Mouse (Mus musculus): ENCODE measurements around the gene Slc7a1. TPM values are rescaled to one million over a fixed set of nuclear protein-coding genes. Genes with fewer than 3 reads are reported as not detected.

Gene Slc7a1
- polyA plus RNA-seq, 1 experiment: 8.8 TPM

GRCm38 (mm10) chr5:148354536-148354935 lies 45.2 kb downstream of the Slc7a1 start:
- Histone ChIP-seq H3K27ac (ENCODE audit: insufficient read depth, low read length) (no peak overlapping the region), H3K27me3 (ENCODE audit: control insufficient read depth, insufficient read depth, low read length) (no peaks in the 10 kb centered on the region), H3K4me1 (ENCODE audit: control insufficient read depth, insufficient read depth, insufficient read length) (no peaks in the 10 kb centered on the region), H3K36me3 (ENCODE audit: control insufficient read depth, insufficient read depth, low read length) (peaks cover 9% of the 10 kb centered on the region), H3K4me3 (ENCODE audit: extremely low read depth, insufficient read depth, insufficient read length) (no peak overlapping the region)
- 94% methylated on average over 8 of the region's 8 CpGs for WGBS
- no peak for DNase-seq (ENCODE audit: low read depth in 1 of 2, low spot score in 2 of 2)
- TF ChIP-seq CTCF (IDR thresholded peaks at IDR 0.05; ENCODE audit: extremely low read depth, insufficient read depth, insufficient read length, insufficient replicate concordance) (no peak), POLR2A (IDR thresholded peaks at IDR 0.05; ENCODE audit: low read depth, low read length) (no peak)

DNA sequence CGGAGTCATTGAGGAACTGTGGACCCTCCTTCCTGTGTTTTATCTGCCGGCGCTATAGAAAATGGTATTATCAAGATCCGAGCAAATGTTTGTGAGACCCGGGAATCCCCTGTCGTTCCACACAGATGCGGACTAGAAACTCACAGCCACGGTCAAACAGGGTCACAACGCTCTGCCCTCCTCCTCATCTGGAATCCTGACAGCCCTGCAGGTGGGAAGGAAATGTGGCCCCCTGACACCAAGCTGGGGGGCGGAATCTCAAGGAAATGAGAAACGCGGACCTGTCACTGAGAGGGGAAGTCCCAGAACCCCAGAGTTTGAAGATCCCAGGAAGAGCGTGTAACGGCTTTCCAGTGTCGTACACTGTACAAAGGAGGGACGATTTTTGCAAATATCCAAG lies 46.3 kb downstream of the Slc7a1 start:
- TF ChIP-seq POLR2A (IDR thresholded peaks at IDR 0.05; ENCODE audit: low read depth, low read length): no peak
- no peak for TF ChIP-seq CTCF (IDR thresholded peaks at IDR 0.05; ENCODE audit: extremely low read depth, insufficient read depth, insufficient read length, insufficient replicate concordance)
- H3K27me3 ChIP-seq (ENCODE audit: control insufficient read depth, insufficient read depth, low read length): no peaks in the 10 kb centered on the region
- WGBS: 80% methylated on average over 16 of the region's 16 CpGs
- DNase-seq (ENCODE audit: low read depth in 1 of 2, low spot score in 2 of 2): no peak
- H3K4me1 ChIP-seq (ENCODE audit: control insufficient read depth, insufficient read depth, insufficient read length): no peaks in the 10 kb centered on the region
- no peak overlapping the region for H3K4me3 ChIP-seq (ENCODE audit: extremely low read depth, insufficient read depth, insufficient read length)
- H3K36me3 ChIP-seq (ENCODE audit: control insufficient read depth, insufficient read depth, low read length): peaks cover 7% of the 10 kb centered on the region
- H3K27ac ChIP-seq (ENCODE audit: insufficient read depth, low read length): no peak overlapping the region

- Histone ChIP-seq H3K4me1 (ENCODE audit: control insufficient read depth, insufficient read depth, insufficient read length) (no peaks in the 10 kb centered on the region), H3K27me3 (ENCODE audit: control insufficient read depth, insufficient read depth, low read length) (no peaks in the 10 kb centered on the region), H3K4me3 (ENCODE audit: extremely low read depth, insufficient read depth, insufficient read length) (no peak overlapping the region), H3K27ac (ENCODE audit: insufficient read depth, low read length) (no peak overlapping the region), H3K36me3 (ENCODE audit: control insufficient read depth, insufficient read depth, low read length) (peaks cover 13% of the 10 kb centered on the region)
- WGBS: 90% methylated on average over 15 of the region's 15 CpGs
- no peak for TF ChIP-seq POLR2A (IDR thresholded peaks at IDR 0.05; ENCODE audit: low read depth, low read length)
- TF ChIP-seq CTCF (IDR thresholded peaks at IDR 0.05; ENCODE audit: extremely low read depth, insufficient read depth, insufficient read length, insufficient replicate concordance): no peak
- no peak for DNase-seq (ENCODE audit: low read depth in 1 of 2, low spot score in 2 of 2)
Measured at GRCm38 (mm10) chr5:148349327-148350011, 50.2 kb downstream of the Slc7a1 start.

DNA sequence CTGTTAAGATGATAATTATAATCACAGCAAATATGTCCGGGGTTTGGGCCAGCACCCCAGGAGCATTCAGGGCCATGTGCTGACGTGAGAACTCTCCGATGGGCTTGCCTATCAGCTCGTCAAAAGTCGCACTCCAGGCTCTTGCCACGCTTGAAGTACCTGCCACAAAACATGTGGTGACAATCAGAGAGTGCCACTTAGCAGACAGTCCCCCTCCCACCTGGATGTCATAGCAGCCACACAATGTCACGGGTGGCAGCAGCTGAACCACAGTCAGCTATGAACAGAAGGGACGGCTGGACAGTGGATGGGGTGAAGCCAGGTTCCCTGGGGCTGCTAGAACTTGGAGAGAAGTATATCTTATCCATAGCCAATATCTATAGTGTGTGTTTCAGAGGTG lies 51.6 kb downstream of the Slc7a1 start:
- TF ChIP-seq CTCF (IDR thresholded peaks at IDR 0.05; ENCODE audit: extremely low read depth, insufficient read depth, insufficient read length, insufficient replicate concordance) (no peak), POLR2A (IDR thresholded peaks at IDR 0.05; ENCODE audit: low read depth, low read length) (no peak)
- Histone ChIP-seq H3K4me3 (ENCODE audit: extremely low read depth, insufficient read depth, insufficient read length) (no peak overlapping the region), H3K4me1 (ENCODE audit: control insufficient read depth, insufficient read depth, insufficient read length) (no peaks in the 10 kb centered on the region), H3K27ac (ENCODE audit: insufficient read depth, low read length) (no peak overlapping the region), H3K36me3 (ENCODE audit: control insufficient read depth, insufficient read depth, low read length) (peaks cover 15% of the 10 kb centered on the region), H3K27me3 (ENCODE audit: control insufficient read depth, insufficient read depth, low read length) (no peaks in the 10 kb centered on the region)
- no peak for DNase-seq (ENCODE audit: low read depth in 1 of 2, low spot score in 2 of 2)
- 92% methylated on average over 8 of the region's 8 CpGs for WGBS

GRCm38 (mm10) chr5:148346543-148346942 lies 53.2 kb downstream of the Slc7a1 start:
- DNase-seq (ENCODE audit: low read depth in 1 of 2, low spot score in 2 of 2): no peak
- Histone ChIP-seq H3K27ac (ENCODE audit: insufficient read depth, low read length) (no peak overlapping the region), H3K4me1 (ENCODE audit: control insufficient read depth, insufficient read depth, insufficient read length) (peaks cover 6% of the 10 kb centered on the region; the same call in 1 of the 2 replicates), H3K36me3 (ENCODE audit: control insufficient read depth, insufficient read depth, low read length) (peaks cover 10% of the 10 kb centered on the region), H3K27me3 (ENCODE audit: control insufficient read depth, insufficient read depth, low read length) (no peaks in the 10 kb centered on the region), H3K4me3 (ENCODE audit: extremely low read depth, insufficient read depth, insufficient read length) (no peak overlapping the region)
- 88% methylated on average over 8 of the region's 8 CpGs for WGBS
- TF ChIP-seq CTCF (IDR thresholded peaks at IDR 0.05; ENCODE audit: extremely low read depth, insufficient read depth, insufficient read length, insufficient replicate concordance): peak; percentile 15; the same call in 1 of the 2 replicates
- no peak for TF ChIP-seq POLR2A (IDR thresholded peaks at IDR 0.05; ENCODE audit: low read depth, low read length)

GRCm38 (mm10) chr5:148344374-148344773 lies 55.3 kb downstream of the Slc7a1 start:
- Histone ChIP-seq H3K36me3 (ENCODE audit: control insufficient read depth, insufficient read depth, low read length) (peaks cover 12% of the 10 kb centered on the region), H3K4me3 (ENCODE audit: extremely low read depth, insufficient read depth, insufficient read length) (no peak overlapping the region), H3K4me1 (ENCODE audit: control insufficient read depth, insufficient read depth, insufficient read length) (peaks cover 6% of the 10 kb centered on the region; the same call in 1 of the 2 replicates), H3K27me3 (ENCODE audit: control insufficient read depth, insufficient read depth, low read length) (no peaks in the 10 kb centered on the region), H3K27ac (ENCODE audit: insufficient read depth, low read length) (no peak overlapping the region)
- 95% methylated on average over 5 of the region's 5 CpGs for WGBS
- no peak for DNase-seq (ENCODE audit: low read depth in 1 of 2, low spot score in 2 of 2)
- TF ChIP-seq CTCF (IDR thresholded peaks at IDR 0.05; ENCODE audit: extremely low read depth, insufficient read depth, insufficient read length, insufficient replicate concordance) (no peak), POLR2A (IDR thresholded peaks at IDR 0.05; ENCODE audit: low read depth, low read length) (no peak)

All from spleen, adult 2 months (tissue).